Mouse (Mus musculus): ENCODE results near the gene H2al1d. TPM values are rescaled to one million over a fixed set of nuclear protein-coding genes. Genes with fewer than 3 reads are reported as not detected.

The H2al1d gene
- polyA plus RNA-seq, 1 experiment from 2014 or later, result not detected

DNA sequence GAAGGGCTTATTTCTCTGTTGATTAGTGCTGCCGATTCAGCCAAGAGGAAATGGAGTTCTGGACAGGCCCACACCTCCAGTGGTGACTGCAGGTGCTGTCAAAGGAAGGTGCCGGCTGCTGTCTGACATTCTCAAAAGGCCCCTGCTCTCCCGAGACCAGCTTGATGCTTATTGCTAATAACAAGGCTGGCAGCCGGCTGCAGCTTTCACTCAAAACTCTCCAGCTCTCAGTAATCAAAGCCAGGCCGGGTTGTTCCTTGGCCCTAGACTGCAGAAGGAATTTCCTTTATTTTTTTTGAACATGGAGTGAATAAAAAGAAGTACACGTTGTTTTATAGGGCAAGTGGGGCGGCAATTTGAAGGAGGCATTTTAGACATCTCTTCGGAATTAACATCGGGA lies 37.1 kb downstream of the H2al1d start:
- H3K27ac ChIP-seq (ENCODE audit: low read depth, low read length), result no peak overlapping the region
- 72% methylated on average over 9 of the region's 9 CpGs for WGBS
- H3K4me3 ChIP-seq (ENCODE audit: low read depth, low read length), result no peak overlapping the region
- no peaks in the 10 kb centered on the region for H3K4me1 ChIP-seq (ENCODE audit: control insufficient read depth, insufficient read depth, low read length)
- H3K9me3 ChIP-seq (ENCODE audit: control insufficient read depth, low read length), result no peaks in the 10 kb centered on the region
- H3K4me2 ChIP-seq, result no peak overlapping the region
- no peak overlapping the region for H3K9ac ChIP-seq (ENCODE audit: low read length)
- H3K27me3 ChIP-seq (ENCODE audit: control insufficient read depth, insufficient read depth, low read length), result no peaks in the 10 kb centered on the region
- ATAC-seq (ENCODE audit: low FRiP score) (no peak), DNase-seq (ENCODE audit: low spot score, missing footprints) (no peak)
- H3K36me3 ChIP-seq (ENCODE audit: control insufficient read depth, insufficient read depth, low read length), result no peaks in the 10 kb centered on the region

DNA sequence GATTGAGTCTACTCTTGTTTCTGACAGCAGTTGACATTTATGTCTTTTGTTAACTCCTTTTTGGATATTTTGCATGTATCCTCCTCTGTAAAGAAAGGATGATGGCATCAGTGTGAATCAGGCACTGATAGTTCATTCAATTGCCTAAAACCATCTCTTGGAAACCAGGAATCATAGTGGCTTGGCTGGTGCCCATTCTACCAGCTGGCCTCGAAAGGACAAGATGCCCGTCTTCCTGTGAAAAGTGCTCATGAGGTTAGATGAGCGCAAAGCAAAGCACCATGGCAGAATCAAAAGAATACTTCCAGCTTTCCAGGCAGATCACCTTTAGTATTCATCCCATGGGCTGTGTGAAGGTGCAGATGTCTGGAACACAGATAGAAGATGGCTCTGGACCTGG lies 38.1 kb downstream of the H2al1d start:
- no peak overlapping the region for H3K9ac ChIP-seq (ENCODE audit: low read length)
- no peaks in the 10 kb centered on the region for H3K36me3 ChIP-seq (ENCODE audit: control insufficient read depth, insufficient read depth, low read length)
- H3K4me1 ChIP-seq (ENCODE audit: control insufficient read depth, insufficient read depth, low read length), result no peaks in the 10 kb centered on the region
- WGBS, result 96% methylated on average over 3 of the region's 3 CpGs
- no peak overlapping the region for H3K27ac ChIP-seq (ENCODE audit: low read depth, low read length)
- no peaks in the 10 kb centered on the region for H3K9me3 ChIP-seq (ENCODE audit: control insufficient read depth, low read length)
- no peak overlapping the region for H3K4me2 ChIP-seq
- no peak overlapping the region for H3K4me3 ChIP-seq (ENCODE audit: low read depth, low read length)
- no peaks in the 10 kb centered on the region for H3K27me3 ChIP-seq (ENCODE audit: control insufficient read depth, insufficient read depth, low read length)
- DNase-seq (ENCODE audit: low spot score, missing footprints), result no peak
- no peak for ATAC-seq (ENCODE audit: low FRiP score)

Other genes starting within 250 kb of the H2al1d start
- gene H2al1a, start 9.6 kb upstream of the H2al1d start, polyA plus RNA-seq (2014; fragmentation: Nextera tagmentation; extraction: Ambion mirVana), result not detected in 2 replicates
- not detected in 2 replicates for gene H2al1b, start 6.4 kb upstream of the H2al1d start, polyA plus RNA-seq (2014; fragmentation: Nextera tagmentation; extraction: Ambion mirVana)
- not detected in 2 replicates for gene H2al1c, start 3.2 kb upstream of the H2al1d start, polyA plus RNA-seq (2014; fragmentation: Nextera tagmentation; extraction: Ambion mirVana)
- not detected in 2 replicates for gene H2al1e, start 3.1 kb downstream of the H2al1d start, polyA plus RNA-seq (2014; fragmentation: Nextera tagmentation; extraction: Ambion mirVana)
- not detected in 2 replicates for gene H2al1f, start 6.3 kb downstream of the H2al1d start, polyA plus RNA-seq (2014; fragmentation: Nextera tagmentation; extraction: Ambion mirVana)
- gene H2al1g, start 9.4 kb downstream of the H2al1d start, polyA plus RNA-seq (2014; fragmentation: Nextera tagmentation; extraction: Ambion mirVana), result not detected in 2 replicates
- gene H2al1h, start 12.7 kb downstream of the H2al1d start, polyA plus RNA-seq (2014; fragmentation: Nextera tagmentation; extraction: Ambion mirVana), result not detected in 2 replicates
- not detected in 2 replicates for gene H2al1i, start 15.8 kb downstream of the H2al1d start, polyA plus RNA-seq (2014; fragmentation: Nextera tagmentation; extraction: Ambion mirVana)
- not detected in 2 replicates for gene H2al1j, start 19.0 kb downstream of the H2al1d start, polyA plus RNA-seq (2014; fragmentation: Nextera tagmentation; extraction: Ambion mirVana)

Data from midbrain, embryonic 11.5 days (tissue).